Mouse (Mus musculus) kidney, postnatal 36 days (tissue): Measurements from ENCODE around the gene Neurl4.
"Not testable (repeated sequence)": the region's sequence is repeated elsewhere in the genome, so short reads cannot be mapped to it uniquely, and the experiment has no call there.

Experiments used
- DNase-seq, 2 experiments: peaks; one replicate each; pipeline ENCODE4 v3.0.0; 2021 to 2022; ENCODE audit warnings: mixed read lengths in 2 of 2

Neurl4 gene

GRCm38 (mm10) chr11:69914372-69914764, 13.5 kb downstream of the Neurl4 start:
- DNase-seq: peak in 1 of 2 experiments; percentile 54

GRCm38 (mm10) chr11:69914917-69915430, 14.1 kb downstream of the Neurl4 start:
- no peak for DNase-seq

GRCm38 (mm10) chr11:69915667-69916627, 15.1 kb downstream of the Neurl4 start:
- no peak for DNase-seq

GRCm38 (mm10) chr11:69916652-69917378, 15.9 kb downstream of the Neurl4 start:
- DNase-seq: not testable (repeated sequence)

GRCm38 (mm10) chr11:69917379-69917948, 16.6 kb downstream of the Neurl4 start:
- DNase-seq: no peak

- no peak for DNase-seq
Observed at GRCm38 (mm10) chr11:69918118-69918517, 17.2 kb downstream of the Neurl4 start.

GRCm38 (mm10) chr11:69919053-69919452, 18.2 kb downstream of the Neurl4 start:
- no peak for DNase-seq

GRCm38 (mm10) chr11:69919661-69920265, 18.9 kb downstream of the Neurl4 start:
- peak; percentile 90 to 92 for DNase-seq

- peak; percentile 60 to 80 for DNase-seq
Observed at GRCm38 (mm10) chr11:69920266-69921031, 19.6 kb downstream of the Neurl4 start.

- DNase-seq: peak; percentile 100
Observed at GRCm38 (mm10) chr11:69921114-69922011, 20.5 kb downstream of the Neurl4 start, which contains the start of gene Eif5a. TSS of gene Eif5a (minus strand) at chr11:69921958.

GRCm38 (mm10) chr11:69922012-69922756, 21.3 kb downstream of the Neurl4 start:
- no peak for DNase-seq

- DNase-seq: no peak
Observed at GRCm38 (mm10) chr11:69922796-69923195, 21.9 kb downstream of the Neurl4 start.

- no peak for DNase-seq
Observed at GRCm38 (mm10) chr11:69927501-69927900, 26.6 kb downstream of the Neurl4 start.

- DNase-seq: no peak
Observed at GRCm38 (mm10) chr11:69929712-69930111, 28.8 kb downstream of the Neurl4 start.

GRCm38 (mm10) chr11:69930176-69930575, 29.3 kb downstream of the Neurl4 start:
- DNase-seq: not testable (repeated sequence)

GRCm38 (mm10) chr11:69930967-69931537, 30.2 kb downstream of the Neurl4 start:
- DNase-seq: no peak

GRCm38 (mm10) chr11:69931769-69932168, 30.9 kb downstream of the Neurl4 start:
- no peak for DNase-seq

- peak in 1 of 2 experiments; percentile 52 for DNase-seq
Observed at GRCm38 (mm10) chr11:69932254-69932653, 31.4 kb downstream of the Neurl4 start.

- DNase-seq: no peak
Observed at GRCm38 (mm10) chr11:69933066-69933465, 32.2 kb downstream of the Neurl4 start.
